15 mouse cellular contexts compared by ENCODE assay signal in genomic region chr10:61729181-61729580, GRCm38 (mm10). TPM values are rescaled to one million over a fixed set of nuclear protein-coding genes. Genes with fewer than 3 reads are reported as not detected.
"Had no signal": no experiment of that assay in that cellular context is flagged by ENCODE, and none has a peak within 500 bp of the region (broad histone marks: within the 10 kb centered on the region; RNA-seq: fewer than 3 reads in every experiment).

No protein-coding gene starts in this region.

- H3K4me3 ChIP-seq: limb, embryonic 13.5 days; liver, embryonic 15.5 days; midbrain, embryonic 13.5 days; stomach, embryonic 15.5 days had no signal

- H3K9ac ChIP-seq: limb, embryonic 13.5 days; liver, embryonic 15.5 days; midbrain, embryonic 13.5 days; stomach, embryonic 15.5 days had no signal

- DNase-seq: kidney, adult 8-10 months; kidney, postnatal 25 days; left cerebral cortex, postnatal 4 days; lung, adult 2 months; lung, postnatal 36 days; thymus, adult 2 months; thymus, postnatal 25 days had no signal

- H3K4me2 ChIP-seq: limb, embryonic 13.5 days; liver, embryonic 15.5 days; midbrain, embryonic 13.5 days; stomach, embryonic 15.5 days had no signal

- H3K27me3 ChIP-seq: limb, embryonic 13.5 days; liver, embryonic 15.5 days; midbrain, embryonic 13.5 days; stomach, embryonic 15.5 days had no signal

- H3K4me1 ChIP-seq: limb, embryonic 13.5 days; liver, embryonic 15.5 days; midbrain, embryonic 13.5 days; stomach, embryonic 15.5 days had no signal

- H3K9me3 ChIP-seq: limb, embryonic 13.5 days; liver, embryonic 15.5 days; midbrain, embryonic 13.5 days; stomach, embryonic 15.5 days had no signal

- ATAC-seq: inflammation-experienced regulatory T-cells, adult 6 months; intestine, postnatal 0 days; lung, postnatal 0 days; midbrain, embryonic 13.5 days had no signal

- H3K27ac ChIP-seq: limb, embryonic 13.5 days; liver, embryonic 15.5 days; midbrain, embryonic 13.5 days; stomach, embryonic 15.5 days had no signal

- H3K36me3 ChIP-seq: midbrain, embryonic 13.5 days; stomach, embryonic 15.5 days had no signal

RNA-seq across cellular contexts. Expression of gene H2afy2, which starts 54.8 kb away (rescaled TPM):
- total RNA-seq: neutrophil, adult 5-6 weeks had no signal
- polyA plus RNA-seq: inflammation-experienced regulatory T-cells, adult 6 months had no signal
